Mouse (Mus musculus) retina, postnatal 7 days (tissue): ENCODE data around the gene Gm28308.

Experiments
- DNase-seq: peaks from one replicate; pipeline ENCODE4 v3.0.0-alpha.2; 2012; ENCODE audit warnings: low read depth, low spot score

Gm28308 gene

DNA sequence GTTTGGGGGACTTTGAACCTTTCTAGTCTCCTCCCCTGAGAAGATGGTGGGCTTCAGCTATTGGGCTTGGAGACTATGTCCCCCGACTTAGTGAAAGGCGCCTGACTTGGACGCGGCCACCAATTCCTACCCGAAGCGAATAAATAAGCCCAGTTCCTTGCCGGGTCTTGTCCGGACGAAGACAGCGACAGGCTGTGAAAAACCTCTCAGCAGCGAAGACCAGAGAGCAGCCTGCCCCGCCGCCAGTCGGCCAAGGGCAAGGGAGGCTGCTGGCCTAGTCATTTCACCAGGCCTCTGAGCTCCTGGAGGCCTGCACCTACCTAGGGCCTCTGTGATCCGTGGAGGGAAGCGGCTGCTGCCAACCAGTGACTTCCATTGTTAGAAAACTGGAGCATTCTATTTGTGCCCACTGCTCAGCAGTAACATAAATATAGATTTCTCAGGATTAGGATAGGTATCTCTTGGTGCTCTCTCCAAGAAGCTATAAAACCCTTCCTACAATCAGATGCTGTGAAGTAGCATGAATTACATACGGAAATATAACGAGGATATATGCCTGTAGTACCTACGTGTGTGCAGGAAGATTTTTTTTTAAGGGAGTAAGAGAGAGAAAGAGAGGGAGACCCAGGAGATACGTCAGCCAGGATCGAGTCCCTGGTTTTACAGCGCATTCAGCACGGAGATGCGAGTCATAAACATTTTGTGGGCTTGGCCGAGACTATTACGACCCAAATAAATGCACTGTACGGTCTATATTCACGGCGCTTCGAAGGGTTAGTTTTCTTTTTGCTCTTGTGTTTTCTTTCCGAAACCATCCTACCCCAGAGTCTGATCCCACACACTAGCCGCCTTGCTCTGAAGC is 7.1 kb upstream of the Gm28308 start:
- DNase-seq: no peak

DNA sequence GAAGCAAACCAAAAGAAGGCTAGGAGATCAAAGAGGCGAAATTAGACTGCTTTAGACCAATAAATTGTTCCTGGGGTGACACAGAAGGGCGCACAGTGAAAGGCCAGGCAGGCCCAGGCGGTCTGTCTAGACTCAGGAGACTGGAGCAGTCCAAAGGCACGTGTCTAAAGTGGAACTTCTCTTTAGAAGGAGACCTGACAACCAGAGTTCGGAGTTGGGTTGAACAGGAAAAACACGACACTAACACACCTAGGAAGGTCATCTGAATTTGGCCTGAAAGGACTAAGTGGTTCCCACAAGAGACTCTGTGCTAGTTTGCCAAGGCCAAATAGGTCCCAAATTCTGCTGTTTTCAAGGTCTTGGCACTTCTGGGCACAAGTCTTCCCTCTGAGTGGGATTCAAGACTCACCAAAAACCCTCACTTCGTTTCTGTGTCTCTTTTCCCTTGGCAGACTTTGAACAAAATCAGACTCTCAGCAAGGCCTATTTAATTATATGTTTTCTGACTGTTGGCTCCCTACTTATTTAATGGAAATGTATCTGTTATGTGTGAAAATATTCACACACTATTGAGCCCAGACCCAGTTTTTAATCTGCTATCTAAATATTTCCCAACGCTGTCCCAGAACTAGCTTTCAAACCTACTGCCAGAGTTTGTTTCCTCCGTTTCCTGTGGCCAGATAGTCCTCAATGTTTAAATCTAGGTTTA is 6.2 kb upstream of the Gm28308 start:
- no peak for DNase-seq

DNA sequence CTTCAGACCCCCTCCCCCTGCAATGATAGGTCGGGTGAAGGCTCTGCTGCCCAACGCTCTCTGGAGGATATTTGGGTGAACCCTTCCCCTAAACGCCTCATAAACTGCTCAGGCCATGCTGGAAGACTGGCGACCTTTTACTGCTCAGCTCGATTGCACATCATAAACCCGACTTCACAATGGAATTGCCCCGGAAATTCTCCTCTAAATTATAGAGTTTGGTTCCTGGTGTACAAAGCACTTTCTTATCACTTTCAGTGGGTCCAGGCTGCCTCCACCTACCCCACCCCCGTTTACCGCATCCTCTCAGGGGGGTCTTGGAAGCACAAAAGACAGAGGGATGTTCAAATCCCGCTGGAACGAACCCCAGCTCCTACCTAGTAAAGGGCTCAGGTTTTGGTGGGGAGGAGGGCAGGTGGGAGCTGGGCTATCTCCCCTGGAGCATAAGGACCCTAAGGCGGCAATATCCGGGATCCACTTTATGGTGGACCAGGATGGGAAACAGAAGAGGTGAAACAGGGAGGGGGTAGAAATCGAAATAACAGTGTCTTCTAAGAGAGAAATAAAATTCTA is 5.6 kb upstream of the Gm28308 start:
- DNase-seq: no peak

DNA sequence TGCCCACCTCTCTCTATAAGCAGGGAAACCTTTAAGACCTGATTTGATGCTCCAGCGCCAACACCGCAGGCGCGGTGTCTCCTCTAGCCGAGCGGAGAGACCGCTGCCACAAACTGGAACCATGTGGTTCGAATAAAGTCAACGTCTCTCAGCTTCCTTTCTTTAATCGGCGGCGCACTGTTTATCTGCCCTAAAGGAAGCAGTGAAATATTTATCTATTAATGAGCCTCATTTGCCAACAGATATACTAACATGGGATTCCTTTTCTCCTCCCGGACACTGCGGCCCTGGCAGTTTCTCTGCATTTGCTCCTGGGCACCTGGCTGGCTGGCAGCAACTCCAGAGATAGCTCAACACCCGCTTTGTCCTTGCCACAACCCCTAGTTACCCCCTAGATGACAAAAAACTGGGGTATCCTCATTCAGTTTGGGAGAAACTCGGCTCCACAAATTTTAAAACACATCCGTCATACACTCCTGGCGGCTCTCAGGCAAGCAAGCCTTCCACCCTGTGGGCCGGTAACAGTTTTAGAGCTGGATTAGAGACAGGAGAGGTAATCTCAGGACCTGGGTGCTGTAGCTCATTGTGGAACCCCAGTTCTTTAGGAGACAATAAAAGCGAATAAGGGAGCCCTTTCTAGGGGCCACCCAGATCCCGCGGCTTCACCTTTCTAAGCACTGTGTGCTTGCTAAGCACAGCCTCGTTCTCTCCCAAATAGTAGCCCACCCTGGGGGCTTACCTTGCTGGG is 4.9 kb upstream of the Gm28308 start:
- no peak for DNase-seq

DNA sequence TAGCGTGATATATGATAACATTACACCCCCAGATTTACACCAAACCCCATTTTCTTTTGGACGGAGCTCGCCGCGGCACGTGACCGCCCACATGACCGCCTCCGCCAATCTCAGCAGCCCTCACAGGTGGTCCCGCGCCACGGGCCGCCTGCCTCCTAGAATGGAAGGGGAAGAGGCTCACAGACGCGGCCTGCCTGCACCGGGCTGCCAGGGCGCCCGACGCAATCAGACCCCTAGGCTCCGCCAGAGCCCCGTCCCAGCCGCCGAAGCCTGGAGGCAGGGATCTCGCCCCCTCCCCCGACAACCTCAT is 4.3 kb upstream of the Gm28308 start:
- DNase-seq: no peak

DNA sequence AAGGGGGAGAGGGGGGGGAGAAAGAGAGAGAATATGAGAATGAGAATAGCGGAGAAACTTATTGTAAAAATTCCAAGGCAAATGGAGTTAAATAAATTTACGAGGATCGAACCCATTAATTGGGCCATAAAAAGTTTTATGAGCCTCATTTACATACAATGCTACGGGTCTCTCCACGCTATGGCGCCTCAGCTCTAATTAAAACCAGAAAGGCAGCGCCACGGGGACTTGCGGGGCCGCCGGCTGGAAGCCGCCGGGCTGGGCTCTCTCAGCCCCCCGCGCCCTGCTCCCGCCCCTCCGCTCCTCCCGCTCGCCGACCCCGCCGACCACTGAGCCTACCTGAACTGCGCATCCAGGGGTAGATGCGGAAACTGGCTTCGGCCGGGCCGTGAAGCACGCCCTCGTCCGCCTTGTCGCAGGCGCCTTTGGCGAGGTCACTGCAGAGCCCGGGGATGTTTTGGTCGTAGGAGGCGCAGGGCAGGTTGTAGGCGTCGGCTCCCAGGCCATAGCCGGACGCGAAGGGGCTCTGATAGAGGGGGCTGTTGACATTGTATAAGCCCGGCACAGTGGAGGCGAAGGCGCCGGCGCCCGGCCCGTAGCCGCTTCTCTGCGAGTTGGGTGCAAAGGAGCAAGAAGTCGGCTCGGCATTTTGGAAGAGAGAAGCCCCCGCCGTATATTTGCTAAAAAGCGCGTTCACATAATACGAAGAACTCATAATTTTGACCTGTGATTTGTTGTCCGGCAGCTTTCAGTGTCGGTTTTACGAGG is 3.7 kb upstream of the Gm28308 start:
- no peak for DNase-seq

DNA sequence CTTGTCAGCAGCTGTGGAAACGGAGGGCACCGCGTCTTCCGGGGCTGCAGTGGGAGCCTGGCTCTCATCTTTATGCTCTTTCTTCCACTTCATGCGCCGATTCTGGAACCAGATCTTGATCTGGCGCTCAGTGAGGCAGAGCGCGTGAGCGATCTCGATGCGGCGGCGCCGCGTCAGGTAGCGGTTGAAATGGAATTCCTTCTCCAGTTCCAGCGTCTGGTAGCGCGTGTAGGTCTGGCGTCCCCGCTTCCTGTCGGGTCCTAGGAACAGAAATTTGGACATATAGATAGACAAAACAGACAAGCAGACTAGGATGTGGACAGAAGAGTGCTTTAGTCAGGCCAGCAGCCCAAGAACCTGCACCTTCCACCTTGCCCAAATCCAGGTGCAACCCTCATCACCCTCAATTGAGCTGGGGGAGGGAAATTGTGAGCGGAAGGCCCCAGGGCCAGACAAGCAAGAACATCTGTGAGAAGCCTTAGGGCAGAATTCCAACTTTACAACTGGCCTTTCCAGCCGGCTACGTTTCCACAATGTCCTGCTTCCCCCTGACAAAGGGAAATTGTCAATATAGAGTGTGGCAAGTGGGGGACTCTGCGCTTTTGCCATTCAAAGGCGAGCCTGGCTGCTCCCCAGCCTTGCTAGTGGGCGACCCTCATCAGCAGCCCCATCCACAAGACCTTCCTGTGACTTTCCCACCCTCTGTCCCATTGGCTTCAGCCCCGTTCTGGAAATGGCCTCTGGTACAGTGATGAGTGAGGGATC is 2.8 kb upstream of the Gm28308 start:
- no peak for DNase-seq

DNA sequence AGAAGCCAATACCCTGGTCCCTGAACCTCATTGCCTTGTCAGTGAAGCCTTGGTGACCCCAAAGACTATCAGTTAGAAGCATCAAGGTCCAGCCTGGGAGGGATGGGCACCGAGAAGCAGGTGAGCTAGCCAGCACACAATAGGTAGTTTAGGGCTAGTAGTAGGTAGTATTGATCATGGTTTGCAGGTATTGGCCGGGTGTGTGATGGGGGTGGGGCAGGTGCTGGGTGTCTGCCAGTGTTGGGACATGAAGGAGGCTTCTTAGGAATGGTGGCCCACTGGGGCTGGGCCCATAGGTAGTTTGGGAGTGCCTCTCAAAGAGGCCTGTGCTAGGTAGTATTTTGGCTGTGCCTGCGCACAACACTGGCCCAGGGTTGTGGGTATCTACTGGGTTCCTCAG is 1.9 kb upstream of the Gm28308 start:
- DNase-seq: no peak

DNA sequence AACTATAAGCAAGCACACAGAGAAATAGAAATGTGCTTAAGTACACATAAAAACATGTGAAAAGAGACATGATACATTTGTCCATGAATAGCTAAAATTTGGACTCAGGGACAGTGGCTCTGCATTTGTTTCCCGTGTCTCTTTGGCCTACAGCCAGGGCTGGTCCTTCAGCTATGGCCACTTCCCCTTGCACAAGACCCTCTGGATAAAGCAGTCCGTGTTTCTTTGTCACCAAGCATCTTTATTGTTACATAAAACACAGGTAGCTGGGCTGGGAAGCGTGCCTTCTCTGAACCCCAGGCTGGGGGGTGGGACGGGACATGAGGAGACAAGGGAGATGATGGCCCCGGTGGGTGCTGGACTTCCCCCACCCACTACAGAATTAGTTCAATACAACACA is 1.1 kb upstream of the Gm28308 start:
- DNase-seq: no peak

DNA sequence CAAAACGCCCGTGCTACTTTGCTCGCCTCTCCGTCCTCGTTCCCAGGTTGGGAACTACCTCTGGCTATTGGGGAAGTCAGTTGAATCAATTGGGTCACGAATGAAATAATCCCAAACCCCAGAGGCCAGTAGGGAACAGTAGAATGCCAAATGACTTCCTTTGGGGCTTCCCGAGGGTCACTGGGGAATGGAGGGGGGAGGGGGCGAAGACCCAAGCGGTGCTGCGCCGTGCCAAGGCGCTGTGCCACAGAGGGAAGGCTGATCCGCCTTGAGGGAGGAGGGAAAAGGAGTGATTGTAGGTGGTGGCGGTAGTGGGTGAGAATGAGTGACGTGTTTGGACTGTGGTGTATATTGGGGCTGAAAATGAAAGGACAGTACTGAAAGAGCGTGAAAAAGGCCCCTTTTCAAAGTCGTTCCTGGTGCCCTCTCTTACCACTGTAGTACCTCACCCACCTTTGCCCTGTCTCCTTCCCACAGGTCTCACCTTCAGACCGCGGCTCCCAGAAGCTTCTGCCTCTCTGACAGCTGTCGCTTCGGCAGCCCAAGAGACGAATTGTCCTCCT is 502 bp downstream of the Gm28308 start:
- no peak for DNase-seq

DNA sequence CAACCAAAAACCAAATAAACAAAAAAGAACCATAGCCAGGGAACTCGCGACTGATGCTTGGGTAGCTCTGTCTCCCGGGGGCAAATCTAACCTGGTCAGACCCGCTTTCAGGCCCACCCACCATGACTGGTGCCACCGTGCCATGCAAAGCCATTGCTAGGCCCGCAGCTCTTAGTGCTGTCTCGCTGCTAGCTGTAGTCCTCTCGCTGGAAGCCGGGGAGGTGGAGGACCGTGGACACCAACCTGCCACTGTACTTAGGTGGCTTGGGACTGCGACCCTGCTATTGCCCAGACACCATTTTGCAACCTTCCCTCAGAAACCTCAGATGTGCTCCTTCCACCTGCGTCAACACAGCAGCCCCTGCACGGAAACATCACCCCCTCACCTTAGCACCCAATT is 1.2 kb downstream of the Gm28308 start:
- no peak for DNase-seq

DNA sequence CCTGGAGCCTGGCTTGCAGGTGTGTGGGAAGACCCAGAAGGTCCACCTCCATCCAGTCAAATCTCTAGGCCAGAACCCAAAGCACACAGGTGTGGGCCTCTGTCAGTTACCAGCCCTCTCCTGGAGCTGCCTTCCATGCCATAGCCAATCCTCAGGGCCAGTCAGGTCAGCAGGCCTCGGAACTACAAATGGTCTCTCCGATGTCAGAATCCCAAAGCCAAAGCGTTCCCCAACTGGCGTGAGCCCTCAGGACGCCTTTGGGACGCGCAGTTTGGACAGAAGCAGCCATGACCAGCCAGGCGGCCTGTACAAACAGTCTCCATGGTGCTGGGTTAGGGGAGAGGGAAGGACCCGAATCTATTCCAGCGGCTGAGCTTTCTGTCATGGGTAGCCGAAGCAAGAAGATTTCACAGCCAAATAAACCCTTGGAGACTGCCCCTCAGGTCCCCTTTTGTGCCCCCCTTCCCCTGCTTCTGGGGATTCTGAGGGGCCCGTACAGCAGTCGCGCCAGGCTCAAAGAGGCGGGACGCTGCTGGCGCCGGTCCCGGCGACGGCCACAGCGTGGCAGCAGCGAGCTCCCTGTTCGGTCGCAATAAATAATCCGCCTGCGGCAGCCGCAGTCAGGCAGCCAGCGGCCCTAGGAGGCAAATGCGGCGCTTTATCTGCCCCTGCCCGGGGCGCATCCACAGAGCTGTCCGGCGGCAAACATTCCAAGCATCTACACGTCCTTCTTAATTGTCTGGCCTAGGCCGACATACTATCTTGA is 1.8 kb downstream of the Gm28308 start:
- DNase-seq: peak; percentile 64

DNA sequence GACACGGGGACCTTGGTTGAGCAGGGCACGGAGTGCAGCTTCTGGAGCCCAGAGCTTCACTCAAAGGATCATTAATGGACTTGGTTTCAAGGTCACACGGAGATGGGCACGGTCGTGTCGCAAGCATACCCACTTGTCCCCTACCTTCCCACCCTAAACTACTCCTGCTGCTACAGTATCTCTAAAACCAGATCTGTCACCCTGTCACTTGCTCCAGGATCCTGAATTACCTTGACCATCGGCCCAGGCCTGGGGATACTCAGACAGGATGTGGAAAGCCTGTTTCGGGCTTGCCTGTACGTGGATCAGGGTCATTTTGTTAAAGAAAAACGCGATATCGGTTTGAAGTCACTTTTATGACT is 3.5 kb downstream of the Gm28308 start:
- no peak for DNase-seq

DNA sequence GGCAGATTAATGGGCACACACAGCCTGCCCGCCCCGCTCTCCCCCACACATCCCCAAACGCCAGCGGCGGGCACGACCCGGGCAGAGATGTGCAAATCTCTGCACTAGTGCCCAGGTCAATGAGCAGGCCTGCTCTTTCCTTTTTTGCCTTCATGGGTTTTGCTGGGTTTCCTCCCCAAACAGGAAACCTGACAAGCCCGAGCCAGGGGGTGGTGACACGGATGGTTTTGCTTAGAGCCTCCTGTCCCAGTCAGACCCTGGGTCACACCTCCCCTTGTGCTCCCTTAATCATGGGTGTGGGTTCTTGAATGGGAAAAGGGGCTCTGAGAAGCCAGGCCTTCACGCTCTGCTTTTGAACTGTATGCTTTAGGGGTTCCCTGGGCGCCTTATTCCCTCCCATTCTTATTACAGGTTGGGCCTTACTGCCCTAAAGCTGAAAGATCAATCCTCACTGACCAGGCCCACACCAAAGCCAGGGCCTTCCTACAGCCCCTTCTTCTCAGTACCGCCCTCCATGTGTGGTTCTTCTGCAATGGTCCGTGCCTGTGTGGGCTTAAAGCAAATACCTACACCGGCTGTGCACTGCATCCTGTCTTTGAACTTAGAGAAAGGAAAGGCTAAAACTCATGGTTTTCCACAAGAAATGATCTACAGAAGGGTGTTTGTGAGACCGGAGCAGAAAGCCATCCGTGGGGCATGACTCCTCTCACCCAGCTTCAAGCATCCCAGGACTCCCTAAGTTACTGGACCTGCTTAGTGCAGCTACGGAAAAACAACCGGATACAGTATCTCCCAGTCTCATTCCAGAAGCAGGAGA is 4.1 kb downstream of the Gm28308 start:
- DNase-seq: no peak

DNA sequence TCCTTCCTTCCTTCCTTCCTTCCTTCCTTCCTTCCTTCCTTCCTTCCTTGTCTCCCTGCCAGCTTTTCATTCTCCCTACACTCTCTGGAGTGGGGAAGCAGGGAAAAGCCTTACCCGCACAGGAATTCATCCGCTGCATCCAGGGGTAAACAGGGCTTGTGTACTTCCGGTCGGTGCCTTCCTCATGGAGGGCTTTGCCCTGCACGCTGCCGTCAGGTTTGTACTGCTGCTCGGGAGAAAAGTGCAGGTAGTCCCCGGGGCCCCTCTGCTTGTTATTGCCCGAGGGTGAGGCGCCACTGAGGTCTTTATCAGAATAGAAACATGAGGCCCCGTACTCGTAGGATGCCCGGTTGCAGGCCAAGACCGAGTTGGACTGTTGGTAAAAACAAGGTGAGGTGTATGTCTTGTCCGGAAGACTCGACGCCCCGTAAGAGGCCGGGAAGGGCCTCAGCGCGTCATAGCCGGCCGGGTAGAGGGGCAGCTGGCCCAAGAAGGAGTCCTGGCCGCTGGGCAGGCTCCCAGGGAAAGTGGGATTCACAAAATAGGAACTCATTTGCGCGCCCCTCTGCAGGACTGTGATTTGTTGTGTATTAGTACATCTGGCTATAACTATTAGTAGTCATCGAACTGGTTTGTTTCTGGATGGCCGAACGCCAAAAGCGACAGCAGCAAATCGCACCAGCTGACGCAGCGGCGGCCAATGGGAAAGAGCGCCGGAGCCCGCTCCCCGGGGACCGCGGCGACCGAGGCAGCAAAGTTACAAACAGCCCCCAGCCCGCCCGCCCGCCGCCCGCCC is 4.9 kb downstream of the Gm28308 start, which contains the start of gene Hoxa6:
TSS of gene Hoxa6 (minus strand) at position 651 of the 796 bp plus-strand sequence.
- no peak for DNase-seq

DNA sequence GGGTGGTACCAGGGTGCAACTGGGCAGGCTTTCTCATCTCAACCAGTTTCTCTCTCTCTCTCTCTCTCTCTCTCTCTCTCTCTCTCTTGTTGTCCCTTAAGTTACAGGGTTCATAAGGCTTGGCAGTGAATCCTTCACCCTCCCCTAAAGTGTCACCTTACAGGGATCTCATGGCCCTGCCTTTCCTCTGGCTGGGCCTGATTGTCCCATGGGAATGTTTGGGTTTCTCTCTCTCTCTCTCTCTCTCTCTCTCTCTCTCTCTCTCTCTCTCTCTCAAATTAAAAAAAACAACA is 5.5 kb downstream of the Gm28308 start:
- no peak for DNase-seq

DNA sequence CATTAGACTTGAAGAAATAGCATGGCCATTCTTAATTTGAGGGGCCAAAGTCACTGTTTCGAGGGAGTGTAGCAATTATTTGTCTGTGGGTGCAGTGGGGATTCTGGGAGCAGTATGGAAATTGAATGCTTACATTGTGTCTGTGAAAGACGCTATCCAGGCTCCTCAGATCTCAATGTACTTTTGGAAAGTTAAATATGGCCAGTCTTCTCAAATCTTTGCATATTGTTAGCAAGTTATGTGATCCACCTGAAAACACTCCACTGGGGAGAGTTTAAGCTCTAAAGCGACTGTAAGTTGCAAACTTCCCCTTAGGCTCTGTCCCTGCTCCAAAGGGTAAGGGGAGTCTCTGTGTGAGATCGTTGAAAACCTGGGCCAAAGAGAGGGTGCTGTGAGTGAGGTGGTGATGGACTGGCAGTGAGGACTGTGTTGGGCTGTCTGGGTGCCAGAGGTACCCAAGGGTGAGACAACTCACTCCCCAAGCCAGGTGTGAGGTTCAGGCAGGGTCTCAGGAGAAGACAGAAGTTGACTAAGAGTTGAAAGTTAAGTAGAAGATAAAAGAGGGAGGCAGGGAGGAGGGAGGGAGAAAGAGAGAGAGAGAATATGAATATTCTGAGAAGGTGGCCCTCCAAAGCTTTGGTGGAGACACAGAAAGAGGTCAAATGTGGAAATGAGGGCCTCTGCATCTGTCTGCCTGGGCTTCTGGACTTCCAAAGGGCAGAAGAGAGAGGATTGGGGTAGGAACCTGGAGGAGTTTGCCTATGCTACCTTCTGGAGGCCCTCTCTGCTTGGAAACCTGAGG is 6.1 kb downstream of the Gm28308 start:
- no peak for DNase-seq
